ENCODE assay signal across 12 mouse cellular contexts in genomic region chr3:138686636-138687230, GRCm38 (mm10). TPM values are rescaled to one million over a fixed set of nuclear protein-coding genes. Genes with fewer than 3 reads are reported as not detected.
A peak's percentile ranks its signal among the peaks of the same experiment; 100 is the strongest.
DNase-seq lines count a peak whose midpoint lies in the region; ATAC-seq and TF ChIP-seq lines count a peak whose summit lies in the region.
"Had no signal": no experiment of that assay in that cellular context is flagged by ENCODE, and none has a peak within 500 bp of the region (broad histone marks: within the 10 kb centered on the region; RNA-seq: fewer than 3 reads in every experiment).

No protein-coding gene starts in this region.

- H3K27me3 ChIP-seq in embryonic facial prominence, embryonic 14.5 days (replicated peaks; ENCODE audit: control insufficient read depth, insufficient read depth, low read length) = no peaks in the 10 kb centered on the region
- no peaks in the 10 kb centered on the region for H3K27me3 ChIP-seq in lung, postnatal 0 days (replicated peaks; ENCODE audit: insufficient read depth, low read length)
- no peaks in the 10 kb centered on the region for H3K27me3 ChIP-seq in hindbrain, postnatal 0 days (ENCODE audit: insufficient read depth, low read length)
- no peaks in the 10 kb centered on the region for H3K27me3 ChIP-seq in kidney, embryonic 15.5 days
- H3K27me3 ChIP-seq: embryonic facial prominence, embryonic 12.5 days; heart, embryonic 15.5 days had no signal

- no peak overlapping the region for H3K9ac ChIP-seq in embryonic facial prominence, embryonic 14.5 days (ENCODE audit: low read depth, low read length)
- H3K9ac ChIP-seq in lung, postnatal 0 days (replicated peaks; ENCODE audit: low read depth) = no peak overlapping the region
- H3K9ac ChIP-seq in hindbrain, postnatal 0 days (replicated peaks; ENCODE audit: low read length) = no peak overlapping the region
- H3K9ac ChIP-seq in kidney, embryonic 15.5 days = no peak overlapping the region
- H3K9ac ChIP-seq: embryonic facial prominence, embryonic 12.5 days; heart, embryonic 15.5 days had no signal

- TF ChIP-seq EP300 in lung, postnatal 0 days (IDR thresholded peaks at IDR 0.05) = 0 out of 2 replicates have a peak, but pooled peaks have one; percentile 28

- H3K4me2 ChIP-seq in embryonic facial prominence, embryonic 14.5 days (ENCODE audit: low read depth, low read length) = no peak overlapping the region
- no peak overlapping the region for H3K4me2 ChIP-seq in lung, postnatal 0 days (replicated peaks; ENCODE audit: low read depth, low read length)
- no peak overlapping the region for H3K4me2 ChIP-seq in hindbrain, postnatal 0 days (ENCODE audit: low read depth, low read length)
- no peak overlapping the region for H3K4me2 ChIP-seq in kidney, embryonic 15.5 days
- H3K4me2 ChIP-seq: embryonic facial prominence, embryonic 12.5 days; heart, embryonic 15.5 days had no signal

- H3K4me1 ChIP-seq in embryonic facial prominence, embryonic 14.5 days (ENCODE audit: control insufficient read depth, insufficient read depth, low read length) = no peaks in the 10 kb centered on the region
- no peaks in the 10 kb centered on the region for H3K4me1 ChIP-seq in lung, postnatal 0 days (ENCODE audit: insufficient read depth, low read depth, low read length)
- H3K4me1 ChIP-seq in hindbrain, postnatal 0 days (ENCODE audit: insufficient read depth, low read length) = no peaks in the 10 kb centered on the region
- H3K4me1 ChIP-seq in kidney, embryonic 15.5 days = no peaks in the 10 kb centered on the region
- H3K4me1 ChIP-seq: embryonic facial prominence, embryonic 12.5 days; heart, embryonic 15.5 days had no signal

- no peaks in the 10 kb centered on the region for H3K36me3 ChIP-seq in embryonic facial prominence, embryonic 14.5 days (ENCODE audit: control insufficient read depth, insufficient read depth, low read length)
- H3K36me3 ChIP-seq in lung, postnatal 0 days (ENCODE audit: insufficient read depth, low read length) = no peaks in the 10 kb centered on the region
- no peaks in the 10 kb centered on the region for H3K36me3 ChIP-seq in hindbrain, postnatal 0 days (ENCODE audit: insufficient read depth, low read length)
- H3K36me3 ChIP-seq in kidney, embryonic 15.5 days = no peaks in the 10 kb centered on the region
- H3K36me3 ChIP-seq: embryonic facial prominence, embryonic 12.5 days; heart, embryonic 15.5 days had no signal

- no peak overlapping the region for H3K27ac ChIP-seq in embryonic facial prominence, embryonic 14.5 days (replicated peaks; ENCODE audit: low read depth, low read length)
- H3K27ac ChIP-seq in lung, postnatal 0 days (ENCODE audit: low read length) = no peak overlapping the region
- no peak overlapping the region for H3K27ac ChIP-seq in hindbrain, postnatal 0 days
- no peak overlapping the region for H3K27ac ChIP-seq in kidney, embryonic 15.5 days
- H3K27ac ChIP-seq: embryonic facial prominence, embryonic 12.5 days; heart, embryonic 15.5 days had no signal

- no peak for ATAC-seq in embryonic facial prominence, embryonic 14.5 days (ENCODE audit: low read depth)
- ATAC-seq in lung, postnatal 0 days = peak; percentile 81
- no peak for ATAC-seq in hindbrain, postnatal 0 days
- no peak for ATAC-seq in kidney, embryonic 15.5 days (replicated peaks; ENCODE audit: low FRiP score)

- WGBS in embryonic facial prominence, embryonic 14.5 days = 47% methylated on average over 11 of the region's 11 CpGs
- 14% methylated on average over 11 of the region's 11 CpGs for WGBS in lung, postnatal 0 days
- WGBS in hindbrain, postnatal 0 days = 64% methylated on average over 11 of the region's 11 CpGs
- WGBS in kidney, embryonic 15.5 days = 57% methylated on average over 11 of the region's 11 CpGs

- no peak overlapping the region for H3K4me3 ChIP-seq in embryonic facial prominence, embryonic 14.5 days (ENCODE audit: low read depth, low read length)
- no peak overlapping the region for H3K4me3 ChIP-seq in lung, postnatal 0 days (ENCODE audit: low read depth, low read length)
- no peak overlapping the region for H3K4me3 ChIP-seq in hindbrain, postnatal 0 days (ENCODE audit: low read length)
- H3K4me3 ChIP-seq in kidney, embryonic 15.5 days (replicated peaks) = no peak overlapping the region
- H3K4me3 ChIP-seq: embryonic facial prominence, embryonic 12.5 days; heart, embryonic 15.5 days had no signal

- peak; percentile 15 for DNase-seq in embryo, embryonic 11 days
- no peak for DNase-seq in embryo, embryonic 9.5 days (ENCODE audit: extremely low spot score)
- peak; percentile 14 for DNase-seq in 3134 (ENCODE audit: extremely low read depth, insufficient read length, low spot score)
- peak; percentile 16 for DNase-seq in embryonic facial prominence, embryonic 14.5 days (ENCODE audit: low spot score)
- peak; percentile 60 for DNase-seq in lung, postnatal 0 days (ENCODE audit: low spot score)
- DNase-seq in hindbrain, postnatal 0 days (ENCODE audit: low spot score) = no peak
- DNase-seq in cerebellum, adult 9-10 months = no peak
- DNase-seq: B cell, adult 2 months; kidney, adult 8-10 months had no signal

- no peaks in the 10 kb centered on the region for H3K9me3 ChIP-seq in embryonic facial prominence, embryonic 14.5 days (ENCODE audit: control insufficient read depth, low read length)
- H3K9me3 ChIP-seq in lung, postnatal 0 days (ENCODE audit: low read length) = no peaks in the 10 kb centered on the region
- no peaks in the 10 kb centered on the region for H3K9me3 ChIP-seq in hindbrain, postnatal 0 days (ENCODE audit: low read length)
- H3K9me3 ChIP-seq in kidney, embryonic 15.5 days (replicated peaks) = no peaks in the 10 kb centered on the region
- H3K9me3 ChIP-seq: embryonic facial prominence, embryonic 12.5 days; heart, embryonic 15.5 days had no signal

- no peak for TF ChIP-seq CTCF in lung, postnatal 0 days (IDR thresholded peaks at IDR 0.05)
- TF ChIP-seq CTCF in hindbrain, postnatal 0 days (IDR thresholded peaks at IDR 0.05; ENCODE audit: low read depth) = no peak

RNA-seq across cellular contexts. Expression of gene Tspan5, which starts 55.3 kb away (rescaled TPM):
- polyA plus RNA-seq in embryonic facial prominence, embryonic 14.5 days (2014; fragmentation: Nextera tagmentation; extraction: Ambion mirVana) = 38.7 and 40.6 TPM in 2 replicates
- 33.0 and 35.0 TPM in 2 replicates for polyA plus RNA-seq in lung, postnatal 0 days (2015; fragmentation: Nextera tagmentation; extraction: Ambion mirVana)
- total RNA-seq in hindbrain, postnatal 0 days (2014; rRNA removed) = 135 and 144 TPM in 2 replicates
- polyA plus RNA-seq in hindbrain, postnatal 0 days (2015; fragmentation: Nextera tagmentation; extraction: Ambion mirVana) = 85.6 and 86.0 TPM in 2 replicates
- 26.3 and 28.9 TPM in 2 replicates for polyA plus RNA-seq in kidney, embryonic 15.5 days (2015; fragmentation: Nextera tagmentation; extraction: Ambion mirVana)

Comparison
In these comparisons a context has a peak if more than half of its experiments do, and no peak if none do; other contexts are left out.
1. DNase-seq: peak in embryo, embryonic 11 days (single experiment), 3134 (single experiment), embryonic facial prominence, embryonic 14.5 days (single experiment) and lung, postnatal 0 days (single experiment); none in embryo, embryonic 9.5 days (single experiment), hindbrain, postnatal 0 days (single experiment) and cerebellum, adult 9-10 months (single experiment).